Mouse (Mus musculus) lung, embryonic 14.5 days (tissue): Measurements from ENCODE around the gene Tbc1d32. TPM values are rescaled to one million over a fixed set of nuclear protein-coding genes. Genes with fewer than 3 reads are reported as not detected.

Experiments used
- ATAC-seq: fragments of 200-750 bp; cut with Nextera tagmentation; 2 replicates; pipeline ENCODE4 v1.8.0; 2017; ENCODE audit warnings: mild to moderate bottlenecking, moderate TSS enrichment, moderate library complexity; ENCODE audit not compliant: insufficient read depth
- DNase-seq: peaks from one replicate; pipeline ENCODE4 v3.0.0-alpha.2; 2015
- H3K27ac ChIP-seq: fragments of 300-500 bp; sonication (generic); 2 replicates; pipeline ENCODE4 v1.5.1; 2014; ENCODE audit warnings: low read depth, mild to moderate bottlenecking, moderate library complexity
- H3K27me3 ChIP-seq: fragments of 300-500 bp; sonication (generic); 2 replicates; pipeline ENCODE4 v1.6.1; 2014; ENCODE audit warnings: low read length, control low read depth; ENCODE audit not compliant: insufficient read depth
- H3K36me3 ChIP-seq: fragments of 300-500 bp; sonication (generic); 2 replicates; pipeline ENCODE4 v1.6.1; 2014; ENCODE audit warnings: control low read depth; ENCODE audit not compliant: insufficient read depth
- H3K4me1 ChIP-seq: fragments of 300-500 bp; sonication (generic); 2 replicates; pipeline ENCODE4 v1.6.1; 2014; ENCODE audit warnings: antibody characterized with exemption, control low read depth; ENCODE audit not compliant: insufficient read depth
- H3K4me2 ChIP-seq: fragments of 300-500 bp; sonication (generic); 2 replicates; pipeline ENCODE4 v1.6.1; 2014; ENCODE audit warnings: mild to moderate bottlenecking
- H3K4me3 ChIP-seq: fragments of 300-500 bp; sonication (generic); 2 replicates; pipeline ENCODE4 v1.5.1; 2014; ENCODE audit warnings: low read depth, low read length
- H3K9ac ChIP-seq: fragments of 300-500 bp; sonication (generic); 2 replicates; pipeline ENCODE4 v1.6.1; 2014
- H3K9me3 ChIP-seq: fragments of 300-500 bp; sonication (generic); 2 replicates; pipeline ENCODE4 v1.6.1; 2016; ENCODE audit warnings: low read depth, low read length, control low read depth
- CTCF ChIP-seq: IDR thresholded peaks from 2 replicates; pipeline ENCODE4 v1.5.1; 2016; ENCODE audit warnings: antibody characterized with exemption, low read depth
- WGBS: fragments of 180-500 bp; shearing (Covaris S2); extraction: QIAGEN DNeasy Blood & Tissue Kit; methylation state at CpG from one replicate; pipeline ENCODE4 v1.1.7; 2014; 5-methylcytosine and 5-hydroxymethylcytosine counted together
- polyA plus RNA-seq: library from polyadenylated mRNA; unstranded; fragments of >200 nt; fragmentation: Nextera tagmentation; extraction: Ambion mirVana; gene quantifications from 2 replicates; pipeline ENCODE4 v1.2.1, GENCODE M21; 2014

Gene Tbc1d32
- polyA plus RNA-seq, 1 experiment from 2014 or later: 3.7 TPM

- Histone ChIP-seq H3K27ac (no peak overlapping the region), H3K9ac (no peak overlapping the region), H3K4me2 (no peak overlapping the region), H3K4me1 (no peaks in the 10 kb centered on the region), H3K36me3 (no peaks in the 10 kb centered on the region), H3K4me3 (no peak overlapping the region), H3K27me3 (no peaks in the 10 kb centered on the region), H3K9me3 (no peaks in the 10 kb centered on the region)
- no peak for ATAC-seq
- 79% methylated on average over 4 of the region's 4 CpGs for WGBS
- DNase-seq: no peak
- TF ChIP-seq CTCF: no peak
Measured at GRCm38 (mm10) chr10:56089714-56090113, 138.8 kb downstream of the Tbc1d32 start.

- no peak for ATAC-seq
- no peak for TF ChIP-seq CTCF
- Histone ChIP-seq H3K9ac (no peak overlapping the region), H3K9me3 (no peaks in the 10 kb centered on the region), H3K4me2 (no peak overlapping the region), H3K27ac (no peak overlapping the region), H3K4me3 (no peak overlapping the region), H3K4me1 (no peaks in the 10 kb centered on the region), H3K27me3 (no peaks in the 10 kb centered on the region), H3K36me3 (no peaks in the 10 kb centered on the region)
- DNase-seq: no peak
- 90% methylated on average over 2 of the region's 2 CpGs for WGBS
Measured at GRCm38 (mm10) chr10:56062746-56063145, 165.7 kb downstream of the Tbc1d32 start.

GRCm38 (mm10) chr10:56061238-56061830 is 167.2 kb downstream of the Tbc1d32 start:
- 89% methylated on average over 2 of the region's 2 CpGs for WGBS
- Histone ChIP-seq H3K9me3 (no peaks in the 10 kb centered on the region), H3K27me3 (no peaks in the 10 kb centered on the region), H3K4me1 (no peaks in the 10 kb centered on the region), H3K4me2 (no peak overlapping the region), H3K4me3 (no peak overlapping the region), H3K9ac (no peak overlapping the region), H3K36me3 (no peaks in the 10 kb centered on the region), H3K27ac (no peak overlapping the region)
- no peak for TF ChIP-seq CTCF
- DNase-seq (no peak), ATAC-seq (no peak)

- no peaks in the 10 kb centered on the region for H3K36me3 ChIP-seq
- no peak overlapping the region for H3K4me3 ChIP-seq
- ATAC-seq (no peak), DNase-seq (no peak)
- H3K27me3 ChIP-seq: no peaks in the 10 kb centered on the region
- H3K9ac ChIP-seq: no peak overlapping the region
- no peak for TF ChIP-seq CTCF
- 72% methylated on average over 3 of the region's 3 CpGs for WGBS
- H3K9me3 ChIP-seq: no peaks in the 10 kb centered on the region
- H3K4me2 ChIP-seq: no peak overlapping the region
- H3K27ac ChIP-seq: no peak overlapping the region
- H3K4me1 ChIP-seq: no peaks in the 10 kb centered on the region
Measured at GRCm38 (mm10) chr10:56058979-56059422, 169.5 kb downstream of the Tbc1d32 start.

GRCm38 (mm10) chr10:56025400-56025799 is 203.1 kb downstream of the Tbc1d32 start:
- TF ChIP-seq CTCF: no peak
- no peak overlapping the region for H3K27ac ChIP-seq
- H3K9ac ChIP-seq: no peak overlapping the region
- no peak overlapping the region for H3K4me3 ChIP-seq
- H3K27me3 ChIP-seq: no peaks in the 10 kb centered on the region
- H3K4me2 ChIP-seq: no peak overlapping the region
- no peaks in the 10 kb centered on the region for H3K4me1 ChIP-seq
- ATAC-seq: peak; percentile 24; the same call in 1 of the 2 replicates
- H3K36me3 ChIP-seq: no peaks in the 10 kb centered on the region
- H3K9me3 ChIP-seq: no peaks in the 10 kb centered on the region
- DNase-seq: peak; percentile 30

- Histone ChIP-seq H3K27ac (no peak overlapping the region), H3K27me3 (no peaks in the 10 kb centered on the region), H3K9me3 (no peaks in the 10 kb centered on the region), H3K36me3 (no peaks in the 10 kb centered on the region), H3K9ac (no peak overlapping the region), H3K4me2 (no peak overlapping the region), H3K4me3 (no peak overlapping the region), H3K4me1 (no peaks in the 10 kb centered on the region)
- TF ChIP-seq CTCF: no peak
- 88% methylated on average over 2 of the region's 2 CpGs for WGBS
- ATAC-seq: no peak
- no peak for DNase-seq
Measured at GRCm38 (mm10) chr10:56024579-56024978, 203.9 kb downstream of the Tbc1d32 start.

GRCm38 (mm10) chr10:55979898-55980521 is 248.5 kb downstream of the Tbc1d32 start:
- peak; percentile 83 for DNase-seq
- 18% methylated on average over 2 of the region's 2 CpGs for WGBS
- peak; percentile 80; the same call in 1 of the 2 replicates for ATAC-seq

More at GRCm38 (mm10) chr10:55979898-55980521, 248.5 kb downstream of the Tbc1d32 start:
- H3K27me3 ChIP-seq: no peaks in the 10 kb centered on the region
- no peaks in the 10 kb centered on the region for H3K4me1 ChIP-seq
- no peaks in the 10 kb centered on the region for H3K36me3 ChIP-seq
- no peak overlapping the region for H3K27ac ChIP-seq
- H3K9me3 ChIP-seq: no peaks in the 10 kb centered on the region
- H3K4me3 ChIP-seq: no peak overlapping the region
- TF ChIP-seq CTCF: peak; percentile 84
- no peak overlapping the region for H3K4me2 ChIP-seq
- no peak overlapping the region for H3K9ac ChIP-seq
